Mouse (Mus musculus) limb, embryonic 11.5 days (tissue): ENCODE measurements around the gene Prrc2a. TPM values are rescaled to one million over a fixed set of nuclear protein-coding genes. Genes with fewer than 3 reads are reported as not detected.
A peak's percentile ranks its signal among the peaks of the same experiment; 100 is the strongest.

Experiments used
- ATAC-seq: fragments of 200-750 bp; cut with Nextera tagmentation; 2 replicates; pipeline ENCODE4 v1.8.0; 2017; ENCODE audit warnings: low read depth; ENCODE audit not compliant: insufficient number of reproducible peaks, low FRiP score, low TSS enrichment
- DNase-seq: peaks from one replicate; pipeline ENCODE4 v3.0.0-alpha.2; 2015; ENCODE audit warnings: low spot score
- H3K27ac ChIP-seq: fragments of 300-500 bp; sonication (generic); replicated peaks from 2 replicates; pipeline ENCODE4 v1.5.1; 2014; ENCODE audit warnings: low read depth, mild to moderate bottlenecking, low read length
- H3K27me3 ChIP-seq: fragments of 300-500 bp; sonication (generic); 2 replicates; pipeline ENCODE4 v1.6.1; 2014; ENCODE audit warnings: mild to moderate bottlenecking, low read length, mixed read lengths; ENCODE audit not compliant: control insufficient read depth, insufficient read depth
- H3K36me3 ChIP-seq: fragments of 300-500 bp; sonication (generic); 2 replicates; pipeline ENCODE4 v1.6.1; 2014; ENCODE audit warnings: mild to moderate bottlenecking, low read length, moderate library complexity, mixed read lengths; ENCODE audit not compliant: control insufficient read depth, insufficient read depth
- H3K4me1 ChIP-seq: fragments of 300-500 bp; sonication (generic); 2 replicates; pipeline ENCODE4 v1.6.1; 2014; ENCODE audit warnings: low read length, mixed read lengths; ENCODE audit not compliant: control insufficient read depth, insufficient read depth
- H3K4me2 ChIP-seq: fragments of 300-500 bp; sonication (generic); 2 replicates; pipeline ENCODE4 v1.6.1; 2014; ENCODE audit warnings: low read depth, mild to moderate bottlenecking, moderate library complexity; ENCODE audit not compliant: severe bottlenecking
- H3K4me3 ChIP-seq: fragments of 300-500 bp; sonication (generic); 2 replicates; pipeline ENCODE4 v1.5.1; 2014; ENCODE audit warnings: low read depth, low read length
- H3K9ac ChIP-seq: fragments of 300-500 bp; sonication (generic); 2 replicates; pipeline ENCODE4 v1.6.1; 2014; ENCODE audit warnings: mild to moderate bottlenecking, low read length
- H3K9me3 ChIP-seq: fragments of 300-500 bp; sonication (generic); 2 replicates; pipeline ENCODE4 v1.6.1; 2016; ENCODE audit warnings: low read length; ENCODE audit not compliant: control insufficient read depth
- WGBS: fragments of 180-500 bp; shearing (Covaris S2); extraction: QIAGEN DNeasy Blood & Tissue Kit; methylation state at CpG from one replicate; pipeline ENCODE4 v1.1.7; 2014; 5-methylcytosine and 5-hydroxymethylcytosine counted together
- polyA plus RNA-seq: library from polyadenylated mRNA; unstranded; fragments of >200 nt; fragmentation: Nextera tagmentation; extraction: Ambion mirVana; gene quantifications from 2 replicates; pipeline ENCODE4 v1.2.1, GENCODE M21; 2014

Prrc2a gene
- polyA plus RNA-seq, 1 experiment from 2014 or later = 215 TPM

GRCm38 (mm10) chr17:35172445-35173234, 7.9 kb upstream of the Prrc2a start:
- Histone ChIP-seq H3K36me3 (no peaks in the 10 kb centered on the region), H3K9ac (no peak overlapping the region), H3K4me1 (no peaks in the 10 kb centered on the region), H3K27me3 (no peaks in the 10 kb centered on the region), H3K27ac (no peak overlapping the region), H3K4me2 (no peak overlapping the region), H3K9me3 (no peaks in the 10 kb centered on the region), H3K4me3 (no peak overlapping the region)
- no peak for DNase-seq
- ATAC-seq = no peak
- 71% methylated on average over 11 of the region's 11 CpGs for WGBS

GRCm38 (mm10) chr17:35168541-35169207, 4.0 kb upstream of the Prrc2a start:
- Histone ChIP-seq H3K36me3 (no peaks in the 10 kb centered on the region), H3K27me3 (no peaks in the 10 kb centered on the region), H3K4me3 (no peak overlapping the region), H3K9ac (no peak overlapping the region), H3K27ac (no peak overlapping the region), H3K9me3 (no peaks in the 10 kb centered on the region), H3K4me1 (0 out of 2 replicates have a peak, but pooled peaks cover 5% of the 10 kb centered on the region), H3K4me2 (no peak overlapping the region)
- DNase-seq (no peak), ATAC-seq (no peak)
- WGBS = 24% methylated on average over 4 of the region's 4 CpGs

GRCm38 (mm10) chr17:35167794-35168193, 3.1 kb upstream of the Prrc2a start:
- Histone ChIP-seq H3K27me3 (no peaks in the 10 kb centered on the region), H3K4me2 (no peak overlapping the region), H3K9ac (no peak overlapping the region), H3K36me3 (no peaks in the 10 kb centered on the region), H3K4me1 (peaks cover 5% of the 10 kb centered on the region; the same call in 1 of the 2 replicates), H3K9me3 (no peaks in the 10 kb centered on the region), H3K4me3 (no peak overlapping the region), H3K27ac (no peak overlapping the region)
- 84% methylated on average over 7 of the region's 7 CpGs for WGBS
- ATAC-seq (no peak), DNase-seq (no peak)

GRCm38 (mm10) chr17:35166352-35167035, 1.8 kb upstream of the Prrc2a start:
- H3K27ac ChIP-seq = no peak overlapping the region

GRCm38 (mm10) chr17:35165451-35166155, 906 bp upstream of the Prrc2a start:
- H3K9ac ChIP-seq = peak overlapping the region; percentile 57
- peaks cover 16% of the 10 kb centered on the region for H3K36me3 ChIP-seq
- ATAC-seq (no peak), DNase-seq (no peak)
- H3K4me3 ChIP-seq = peak overlapping the region; percentile 100
- no peaks in the 10 kb centered on the region for H3K27me3 ChIP-seq
- peaks cover 11% of the 10 kb centered on the region; the same call in 1 of the 2 replicates for H3K4me1 ChIP-seq
- H3K4me2 ChIP-seq = peak overlapping the region; percentile 55
- H3K9me3 ChIP-seq = no peaks in the 10 kb centered on the region
- peak overlapping the region; percentile 91 for H3K27ac ChIP-seq
- 27% methylated on average over 12 of the region's 12 CpGs for WGBS

More at GRCm38 (mm10) chr17:35166352-35167035, 1.8 kb upstream of the Prrc2a start:
- Histone ChIP-seq H3K27me3 (no peaks in the 10 kb centered on the region), H3K4me2 (peak overlapping the region; percentile 55; the same call in 1 of the 2 replicates), H3K4me1 (peaks cover 11% of the 10 kb centered on the region; the same call in 1 of the 2 replicates), H3K9ac (no peak overlapping the region; the same call in 1 of the 2 replicates), H3K9me3 (no peaks in the 10 kb centered on the region), H3K36me3 (peaks cover 7% of the 10 kb centered on the region), H3K4me3 (0 out of 2 replicates have a peak overlapping the region, but pooled peaks have one; percentile 100)
- WGBS = 71% methylated on average over 8 of the region's 8 CpGs
- ATAC-seq (no peak), DNase-seq (peak; percentile 70)

- H3K4me3 ChIP-seq = peak overlapping the region; percentile 100
- no peak for ATAC-seq
- no peaks in the 10 kb centered on the region for H3K27me3 ChIP-seq
- H3K27ac ChIP-seq = peak overlapping the region; percentile 91
- H3K4me1 ChIP-seq = peaks cover 11% of the 10 kb centered on the region; the same call in 1 of the 2 replicates
- peaks cover 28% of the 10 kb centered on the region for H3K36me3 ChIP-seq
- DNase-seq = no peak
- WGBS = 0% methylated on average over 28 of the region's 28 CpGs
- peak overlapping the region; percentile 99 for H3K9ac ChIP-seq
- H3K4me2 ChIP-seq = peak overlapping the region; percentile 96
- H3K9me3 ChIP-seq = no peaks in the 10 kb centered on the region
Observed at GRCm38 (mm10) chr17:35164218-35164567, 504 bp downstream of the Prrc2a start.

GRCm38 (mm10) chr17:35163326-35164081, 1.2 kb downstream of the Prrc2a start:
- 19% methylated on average over 8 of the region's 8 CpGs for WGBS

More at GRCm38 (mm10) chr17:35163326-35164081, 1.2 kb downstream of the Prrc2a start:
- Histone ChIP-seq H3K36me3 (peaks cover 35% of the 10 kb centered on the region), H3K9me3 (no peaks in the 10 kb centered on the region), H3K27ac (peak overlapping the region; percentile 42; the same call in 1 of the 2 replicates), H3K9ac (peak overlapping the region; percentile 99), H3K27me3 (no peaks in the 10 kb centered on the region), H3K4me2 (peak overlapping the region; percentile 96), H3K4me1 (peaks cover 11% of the 10 kb centered on the region; the same call in 1 of the 2 replicates), H3K4me3 (peak overlapping the region; percentile 100)
- DNase-seq (no peak), ATAC-seq (no peak)
